Mouse (Mus musculus) c-Kit-negative CD71-positive TER-119-positive erythroid progenitor cells, embryonic 14.5 days (primary cell): ENCODE data around the gene Fgf11.

Experiments
- DNase-seq: peaks from one replicate; pipeline ENCODE4 v3.0.0-alpha.2; 2013; ENCODE audit warnings: low read depth, low spot score

Gene Fgf11

GRCm38 (mm10) chr11:69816520-69816919 is 14.9 kb upstream of the Fgf11 start:
- no peak for DNase-seq

- no peak for DNase-seq
Measured at GRCm38 (mm10) chr11:69815155-69815554, 13.5 kb upstream of the Fgf11 start, which contains the start of gene Gm39566. Gene Gm39566 (minus strand): TSS chr11:69815298.

- DNase-seq, result no peak
Measured at GRCm38 (mm10) chr11:69810280-69810679, 8.6 kb upstream of the Fgf11 start.

DNA sequence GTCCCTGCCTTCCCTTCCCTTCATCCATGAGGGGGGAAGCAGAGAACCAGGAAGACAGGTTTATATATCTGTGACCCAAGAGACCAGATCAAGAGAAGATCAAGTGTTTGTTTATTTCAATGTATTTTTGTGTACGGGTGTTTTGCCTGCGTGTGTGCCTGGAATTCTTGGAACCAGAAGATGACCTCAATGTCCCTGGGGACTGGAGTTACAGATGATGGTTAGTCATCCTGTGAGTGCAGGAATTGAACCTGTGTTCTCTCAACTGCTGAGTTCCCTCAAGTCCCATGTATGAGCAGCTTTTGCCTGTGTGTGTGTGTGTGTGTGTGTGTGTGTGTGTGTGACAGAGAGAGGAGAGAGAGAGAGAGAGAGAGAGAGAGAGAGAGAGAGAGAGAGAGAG is 6.0 kb upstream of the Fgf11 start:
- no peak for DNase-seq

DNA sequence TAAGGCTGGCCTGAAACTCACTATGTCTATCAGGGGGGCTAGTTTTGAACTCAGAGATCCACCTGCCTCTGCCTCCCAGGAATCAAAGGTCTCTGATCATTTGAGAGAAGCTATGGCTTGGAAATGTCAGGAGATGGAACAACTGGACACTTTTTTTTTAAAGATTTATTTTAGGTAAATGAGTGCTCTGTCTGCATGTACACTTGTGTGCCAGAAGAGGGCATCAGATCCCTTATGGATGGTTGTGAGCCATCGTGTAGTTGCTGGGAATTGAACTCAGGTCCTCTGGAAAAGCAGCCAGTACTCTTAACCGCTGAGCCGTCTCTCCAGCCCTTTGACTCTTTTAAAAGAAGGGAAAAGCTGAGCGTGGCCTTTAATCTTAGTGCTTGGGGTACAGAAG is 4.7 kb upstream of the Fgf11 start:
- no peak for DNase-seq

DNA sequence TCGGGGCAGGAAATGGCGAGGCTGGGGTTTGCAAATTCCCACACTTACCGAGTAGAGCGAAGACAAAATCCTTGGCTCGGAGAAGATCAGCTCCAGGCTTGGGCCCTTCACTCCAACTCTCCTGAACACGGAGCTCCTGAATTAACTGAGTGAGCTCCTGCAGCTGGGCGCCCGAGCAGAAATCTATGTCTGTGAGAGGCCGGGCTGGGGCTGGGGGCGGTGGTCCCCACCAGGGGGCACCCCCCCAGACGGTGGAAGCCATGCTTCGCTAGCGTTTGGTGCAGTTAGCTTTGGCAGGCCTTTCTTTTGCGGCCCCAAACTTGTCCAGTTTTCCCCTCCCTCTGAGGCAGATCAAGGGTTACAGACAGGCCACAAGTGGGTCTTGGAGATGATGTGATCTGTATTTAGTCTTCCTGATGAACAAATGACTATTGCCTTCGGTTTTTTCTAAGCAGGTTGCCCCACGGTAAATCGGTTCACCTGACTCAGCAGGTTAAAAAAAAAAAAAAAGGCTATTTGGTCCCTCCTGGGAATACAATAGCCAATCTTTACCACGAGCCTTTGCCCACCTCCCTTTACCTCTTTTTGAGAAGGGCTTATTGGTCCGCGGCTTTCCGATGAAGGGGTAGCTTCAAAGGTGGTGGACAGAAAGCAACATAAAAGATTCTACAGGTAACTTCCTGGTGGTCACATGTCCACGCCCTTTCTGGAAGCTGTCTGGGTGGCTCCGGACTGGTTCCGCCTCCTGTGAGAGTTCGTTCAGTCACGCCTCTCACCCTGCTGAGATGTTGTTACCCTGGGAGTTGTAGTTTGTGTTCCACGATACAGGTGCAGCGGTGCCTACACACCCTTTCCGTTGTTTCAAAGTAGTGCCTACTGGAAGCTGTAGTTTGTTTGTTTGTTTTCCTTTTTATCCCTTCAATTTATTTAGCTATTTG is 3.6 kb upstream of the Fgf11 start, which contains the start of gene Tmem102:
Tmem102 (minus strand) TSS at position 653 of the 938 bp plus-strand sequence.
- no peak for DNase-seq

- no peak for DNase-seq
Measured at GRCm38 (mm10) chr11:69804652-69804940, 2.9 kb upstream of the Fgf11 start.

GRCm38 (mm10) chr11:69803786-69804651 is 2.4 kb upstream of the Fgf11 start:
- DNase-seq, result no peak

DNA sequence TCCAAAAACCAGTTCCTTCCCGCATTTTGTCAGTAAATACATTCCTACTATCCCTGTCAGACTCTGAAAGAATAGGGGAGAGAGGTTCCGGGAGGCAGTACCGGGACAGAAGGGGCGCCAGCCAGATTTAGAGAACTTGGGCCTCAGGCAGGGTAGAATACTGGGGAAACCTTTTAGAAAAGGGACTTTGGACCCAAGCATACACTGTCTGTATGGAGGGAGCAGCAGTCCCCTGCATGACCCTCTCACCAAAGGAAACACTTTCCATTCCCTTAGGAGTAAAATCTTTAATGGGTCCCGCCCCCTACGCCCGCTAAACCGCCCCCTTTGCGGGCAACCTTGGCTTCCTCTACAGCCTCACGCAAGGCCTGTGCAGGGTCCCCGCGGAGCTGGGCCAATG is 1.7 kb upstream of the Fgf11 start:
- no peak for DNase-seq

GRCm38 (mm10) chr11:69802648-69803105 is 1.0 kb upstream of the Fgf11 start:
- DNase-seq, result no peak

DNA sequence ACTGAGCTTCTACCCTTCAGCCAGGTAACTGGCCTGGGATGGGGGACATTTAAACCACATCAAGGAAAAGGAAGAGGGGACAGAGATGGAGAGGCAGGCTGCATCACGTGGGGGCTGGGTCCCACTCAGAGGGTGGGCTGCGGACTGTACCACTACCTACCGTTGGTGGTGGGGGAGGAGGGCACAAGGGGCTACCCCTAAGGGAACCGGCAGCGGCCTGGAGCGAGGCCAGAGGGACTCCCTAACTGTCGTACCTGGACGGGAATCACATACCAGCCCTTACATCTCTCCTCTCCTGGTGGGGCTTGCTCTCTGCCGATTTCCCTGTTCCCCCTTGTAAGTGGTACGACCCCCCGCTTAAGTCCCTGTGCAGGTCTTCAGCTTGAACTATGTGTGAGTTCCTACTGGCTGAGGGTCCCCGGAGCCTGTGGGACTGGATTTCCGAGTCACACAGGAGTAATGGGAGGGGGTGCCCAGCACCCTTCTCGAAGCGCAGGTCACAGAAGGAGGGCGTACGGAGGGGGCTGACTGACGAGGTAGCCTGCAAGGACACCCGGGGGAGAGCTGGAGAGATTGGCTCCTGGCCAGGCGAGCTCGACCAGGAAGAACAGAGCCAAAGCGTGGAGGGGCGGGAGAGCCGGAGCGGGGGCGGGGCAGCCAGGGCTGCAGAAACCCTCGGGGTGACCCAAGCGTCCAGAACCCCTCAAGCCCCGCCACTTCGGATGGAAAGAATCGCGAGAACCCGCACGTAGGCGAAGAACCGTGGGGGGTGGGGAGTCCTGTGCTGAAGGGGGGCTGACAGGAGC is 1.1 kb downstream of the Fgf11 start:
- DNase-seq, result no peak

DNA sequence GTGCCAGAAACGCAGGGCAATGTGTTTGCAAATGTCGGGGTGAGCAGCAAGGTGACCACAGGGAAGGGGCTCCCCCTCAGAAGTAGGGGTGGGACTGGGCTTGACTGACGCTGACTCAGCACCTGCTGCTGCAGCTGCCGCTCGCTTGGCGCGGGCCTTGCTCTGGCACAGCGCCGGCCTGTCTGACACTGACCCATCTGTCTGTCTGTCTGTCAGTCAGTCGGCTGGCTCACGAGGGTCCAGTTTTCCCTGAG is 1.6 kb downstream of the Fgf11 start:
- DNase-seq, result no peak

- DNase-seq, result no peak
Measured at GRCm38 (mm10) chr11:69799394-69800137, 2.1 kb downstream of the Fgf11 start.

GRCm38 (mm10) chr11:69797924-69798323 is 3.7 kb downstream of the Fgf11 start:
- DNase-seq, result no peak

GRCm38 (mm10) chr11:69795983-69796435 is 5.6 kb downstream of the Fgf11 start:
- no peak for DNase-seq

GRCm38 (mm10) chr11:69795168-69795982 is 6.3 kb downstream of the Fgf11 start, which contains the start of gene Chrnb1:
Gene Chrnb1 (minus strand): TSS chr11:69795943.
- DNase-seq, result peak; percentile 94

- no peak for DNase-seq
Measured at GRCm38 (mm10) chr11:69793429-69793828, 8.2 kb downstream of the Fgf11 start.

- DNase-seq, result no peak
Measured at GRCm38 (mm10) chr11:69791420-69791819, 10.2 kb downstream of the Fgf11 start.

- no peak for DNase-seq
Measured at GRCm38 (mm10) chr11:69789431-69789830, 12.2 kb downstream of the Fgf11 start.

GRCm38 (mm10) chr11:69787306-69787705 is 14.4 kb downstream of the Fgf11 start:
- DNase-seq, result no peak
